Mouse (Mus musculus) heart, adult 2 months (tissue): ENCODE measurements at regions not wholly inside any gene's neighbourhood (a gene's known extent, or its start where the extent isn't known, plus 50 kb on each side); places are given as distances from the start of the nearest gene placed in this dataset.

ENCODE experiments used
- CTCF ChIP-seq: fragments of 200-600 bp; IDR thresholded peaks from 2 replicates; pipeline ENCODE4 v1.8.1; 2022; ENCODE audit warnings: antibody characterized with exemption, mild to moderate bottlenecking, moderate library complexity
- EP300 ChIP-seq: fragments of 200-500 bp; IDR thresholded peaks from 2 replicates; pipeline ENCODE4 v1.6.1; 2011; ENCODE audit warnings: low read depth, low read length, control low read depth; ENCODE audit not compliant: insufficient read depth
- POLR2A ChIP-seq: fragments of 200-500 bp; IDR thresholded peaks from 2 replicates; pipeline ENCODE4 v1.6.1; 2011; ENCODE audit warnings: mild to moderate bottlenecking, low read depth, low read length, control low read depth; ENCODE audit not compliant: insufficient read depth

DNA sequence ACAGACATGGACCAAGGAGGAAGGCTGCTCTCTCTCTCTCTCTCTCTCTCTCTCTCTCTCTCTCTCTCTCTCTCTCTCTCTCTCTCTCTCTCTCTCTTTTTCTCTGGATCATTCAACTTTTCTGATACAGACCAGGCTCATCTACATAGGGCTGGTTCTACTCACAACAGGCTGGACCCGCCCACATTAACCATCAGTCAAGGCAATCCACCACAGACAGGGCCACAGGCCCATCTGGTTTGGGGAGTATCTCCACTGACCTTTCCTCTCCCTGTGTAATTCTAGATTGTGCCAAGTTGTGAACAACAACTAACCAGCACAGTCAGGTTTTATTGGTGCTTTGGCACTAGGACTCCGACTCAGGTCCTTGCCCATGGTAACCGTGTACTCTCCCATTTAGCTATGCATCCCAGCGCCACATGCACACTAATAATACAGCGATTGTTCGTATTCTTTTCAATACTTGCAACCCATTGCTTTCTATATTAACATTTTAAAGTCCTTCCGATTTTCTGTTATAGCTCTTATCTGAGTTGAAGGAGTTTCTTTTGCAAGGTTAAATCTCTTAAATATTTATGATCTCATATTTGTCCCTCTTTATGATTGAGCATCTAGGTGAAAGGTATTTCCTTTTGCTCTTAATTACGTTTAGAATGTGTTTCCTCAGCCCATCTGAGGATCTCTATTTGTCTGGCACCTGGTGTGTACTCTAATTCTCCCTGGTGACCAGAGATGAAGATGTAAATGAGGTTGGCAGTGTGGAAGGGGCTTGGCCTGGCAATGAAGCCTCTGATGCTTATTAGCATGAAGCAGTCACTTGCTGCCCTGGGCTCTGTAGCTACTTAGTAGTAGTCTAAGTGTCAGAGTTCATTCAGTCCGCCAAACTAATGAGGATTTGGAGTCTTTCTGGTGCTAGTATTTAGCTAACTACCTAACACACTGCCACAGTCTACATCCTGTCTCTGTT lies 117.7 kb upstream of the App start:
- TF ChIP-seq POLR2A (no peak), CTCF (no peak), EP300 (no peak)
